Mouse (Mus musculus): Measurements from ENCODE around the gene Itih4.

Gene Itih4

DNA sequence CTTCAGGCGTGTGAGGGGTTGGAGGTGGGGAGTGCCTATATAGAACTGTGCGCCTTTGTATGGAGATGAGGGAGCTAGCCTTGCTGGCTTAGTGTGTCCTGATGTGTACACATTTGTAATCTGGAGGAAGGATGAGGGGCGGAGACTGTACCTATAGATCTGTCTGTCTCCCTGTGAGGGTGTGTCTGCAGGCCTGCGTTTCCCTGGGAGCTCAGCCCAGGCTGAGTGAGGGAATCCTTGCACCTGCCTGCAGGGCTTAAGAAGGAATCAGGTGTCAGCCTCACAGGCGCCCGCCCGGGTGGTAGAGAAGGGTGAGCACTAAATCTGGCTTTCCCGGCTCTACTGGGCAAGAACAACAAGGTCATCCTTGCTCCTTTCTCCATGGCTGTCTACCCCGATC lies 6.5 kb upstream of the Itih4 start:
- peak in 1 of 2 experiments; percentile 47 for DNase-seq

DNA sequence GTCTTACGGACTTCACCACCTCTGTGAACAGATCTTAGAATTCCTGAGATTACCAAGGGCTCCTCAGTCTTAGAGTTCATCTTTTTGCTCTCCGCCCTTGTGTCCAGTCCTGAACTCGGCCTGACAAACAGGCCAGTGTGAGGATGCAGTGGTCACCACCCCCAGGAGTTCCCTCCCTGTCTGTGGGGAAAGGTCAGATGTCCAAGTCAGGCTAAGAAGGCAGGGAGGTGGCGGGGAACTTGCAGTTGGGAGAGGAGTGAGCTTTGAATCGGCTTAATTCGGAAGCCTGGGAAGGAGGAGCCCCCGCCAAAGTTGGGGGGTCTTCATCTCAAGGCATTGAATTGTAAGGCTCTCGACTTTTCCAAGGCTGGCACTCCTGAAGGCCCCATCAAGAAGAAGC lies 6.0 kb upstream of the Itih4 start:
- no peak for DNase-seq

DNA sequence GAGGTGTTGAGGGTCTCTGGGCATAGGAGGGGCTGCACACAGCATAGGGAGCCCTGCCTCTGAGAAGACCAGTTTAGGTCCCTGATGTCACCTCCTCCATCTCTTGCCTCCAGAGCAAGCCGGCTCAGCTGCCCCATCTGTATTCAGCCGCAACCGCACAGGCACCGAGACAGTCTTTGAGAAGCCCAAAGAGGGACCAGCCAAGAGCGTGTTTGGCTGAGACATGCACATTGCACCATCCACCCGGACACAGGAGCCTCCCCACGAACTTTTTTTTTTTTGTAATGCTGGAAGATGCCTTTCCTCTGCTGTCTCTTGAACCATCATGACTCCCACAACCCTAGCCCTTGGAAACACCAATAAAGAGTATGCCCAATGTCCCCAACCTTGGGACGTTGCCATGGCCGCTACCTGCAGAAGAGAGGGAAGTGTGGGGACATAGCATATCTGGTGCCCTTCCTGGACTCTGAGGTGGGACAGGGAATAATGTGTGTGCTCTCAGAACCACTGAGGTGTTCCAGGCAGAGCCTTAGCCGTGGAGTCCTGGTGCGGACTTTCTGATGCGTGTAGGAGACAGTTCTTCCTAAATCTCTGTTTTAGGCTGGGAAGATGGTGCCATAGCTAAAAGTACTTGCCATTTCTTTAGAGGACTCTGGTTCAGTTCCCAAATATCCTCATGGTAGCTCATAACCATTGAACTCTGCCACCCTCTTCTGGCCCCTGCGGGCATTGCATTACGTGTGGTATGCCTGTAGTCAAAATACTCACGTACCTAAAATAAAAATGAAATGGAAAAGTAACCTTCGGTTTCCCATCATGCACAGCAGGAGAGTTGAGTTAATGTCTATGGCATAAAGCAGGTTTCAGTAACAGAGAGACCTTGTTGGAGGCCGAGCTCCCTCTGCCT lies 5.2 kb upstream of the Itih4 start:
- DNase-seq: peak; percentile 84 to 85

DNA sequence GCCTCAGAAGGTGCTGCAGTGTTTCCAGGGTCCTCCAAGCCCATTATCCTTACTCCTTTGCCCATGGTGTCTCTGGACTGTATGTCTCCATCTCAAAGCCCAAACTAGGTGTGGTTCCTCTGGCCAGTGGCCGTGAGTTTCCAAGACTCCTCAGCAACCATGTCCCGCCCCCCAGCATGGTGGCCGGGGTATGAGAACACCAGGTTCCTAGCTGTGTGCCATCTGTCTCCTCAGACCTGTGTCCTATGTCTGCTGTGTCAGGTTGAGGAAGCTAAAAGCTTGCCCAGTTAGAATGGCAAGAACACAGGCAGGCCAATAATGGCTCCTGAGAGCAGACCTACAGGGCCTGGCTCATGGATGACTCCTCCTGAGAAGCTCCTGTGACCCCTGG lies 4.6 kb upstream of the Itih4 start:
- no peak for DNase-seq

DNA sequence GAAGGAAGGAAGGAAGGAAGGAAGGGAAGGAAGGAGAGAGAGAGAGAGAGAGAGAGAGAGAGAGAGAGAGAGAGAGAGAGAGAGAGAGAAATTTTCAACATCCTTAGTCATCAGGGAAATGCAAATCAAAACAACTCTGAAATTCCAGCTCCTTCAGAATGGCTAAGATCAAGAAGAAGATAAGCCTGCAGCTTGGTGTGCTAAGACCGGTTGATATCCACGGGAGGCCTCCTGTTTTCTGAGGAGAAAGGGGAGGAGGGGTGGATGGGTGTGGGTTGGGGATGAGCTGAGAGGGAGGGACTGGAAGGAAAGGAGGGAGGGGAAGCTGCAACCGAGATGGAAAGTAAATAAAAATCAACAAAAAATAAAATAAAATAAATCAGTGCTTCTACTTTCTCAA lies 978 bp upstream of the Itih4 start:
- no peak for DNase-seq

DNA sequence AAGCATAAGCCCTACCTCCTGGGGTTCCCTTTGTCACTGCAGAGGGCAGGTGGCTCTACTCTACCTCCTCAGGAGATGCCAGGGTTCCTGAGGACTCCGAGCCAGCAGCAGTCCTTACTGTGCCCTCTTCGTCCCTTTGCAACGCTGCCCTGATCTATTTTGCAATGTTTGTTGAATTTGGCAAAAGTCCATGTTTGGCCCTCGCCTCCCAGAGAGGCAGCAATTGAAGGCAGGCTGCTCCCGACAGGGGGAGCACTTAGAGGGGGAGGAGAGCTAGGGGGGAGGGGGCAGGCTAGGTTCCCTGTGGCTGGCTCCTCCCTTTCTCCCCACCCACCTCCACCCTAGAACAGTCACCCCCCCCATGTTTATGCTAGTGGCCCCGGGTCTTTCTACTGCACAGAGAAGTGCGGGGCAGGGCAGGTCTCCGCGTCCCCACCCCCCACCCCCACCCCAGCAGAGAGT lies 2.0 kb downstream of the Itih4 start:
- peak; percentile 69 to 77 for DNase-seq

DNA sequence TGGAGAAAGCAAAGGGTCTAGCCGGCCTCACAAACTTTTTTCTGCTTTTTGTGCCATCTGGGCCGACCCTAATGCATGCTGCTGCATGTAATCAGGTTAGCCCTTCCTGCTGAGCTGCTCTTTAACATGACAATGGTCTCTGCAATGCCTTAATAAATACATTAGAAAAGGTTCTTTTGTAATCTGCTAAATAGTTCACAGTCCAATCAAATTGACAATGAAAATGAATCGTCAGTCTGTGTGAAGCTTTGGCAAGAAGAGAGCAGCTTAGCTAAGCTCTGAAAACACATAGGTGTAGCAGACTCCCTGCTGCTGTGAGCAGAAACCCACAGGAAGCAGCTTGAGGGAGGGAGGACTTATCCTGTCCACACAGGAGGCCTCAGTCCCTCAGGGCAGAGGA lies 13.7 kb downstream of the Itih4 start:
- no peak for DNase-seq

DNA sequence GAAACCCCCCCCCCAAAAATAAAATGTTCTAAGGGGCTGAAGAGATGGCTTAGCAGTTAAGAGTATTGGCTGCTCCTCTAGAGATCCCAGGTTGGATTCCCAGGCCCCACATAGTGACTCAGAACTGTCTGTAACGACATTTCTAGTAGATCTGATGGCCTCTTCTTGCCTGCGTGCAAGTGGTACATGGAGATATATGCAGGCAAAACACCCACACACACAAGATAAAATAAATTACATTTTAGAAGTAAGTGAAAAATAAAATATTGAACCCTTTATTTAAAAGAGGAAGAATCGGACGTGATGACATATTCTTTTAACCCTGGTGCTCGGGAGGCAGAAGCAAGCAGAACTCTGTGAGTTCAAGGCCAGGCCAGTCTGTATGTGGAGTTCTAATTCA lies 16.4 kb downstream of the Itih4 start:
- no peak for DNase-seq

DNA sequence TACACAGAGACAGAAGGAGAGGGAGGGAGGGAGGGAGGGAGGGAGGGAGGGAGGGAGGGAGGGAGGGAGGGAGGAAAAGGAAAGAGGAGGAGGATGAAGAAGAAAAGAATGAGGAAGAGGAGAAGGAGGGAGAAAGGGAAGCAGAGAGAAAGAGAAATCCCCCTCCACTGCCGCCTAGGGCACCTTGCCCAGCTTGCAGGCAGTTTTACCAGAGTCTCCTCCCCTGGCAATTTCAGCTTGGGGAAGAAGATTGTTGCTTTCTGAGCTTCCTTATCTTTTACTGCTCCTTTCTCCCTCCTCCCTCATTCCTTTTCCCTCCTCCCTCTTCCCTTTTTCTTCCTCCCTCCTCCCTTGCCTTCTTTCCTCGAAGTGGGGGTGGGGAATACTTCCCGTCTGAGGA lies 16.8 kb downstream of the Itih4 start:
- DNase-seq: no peak

DNA sequence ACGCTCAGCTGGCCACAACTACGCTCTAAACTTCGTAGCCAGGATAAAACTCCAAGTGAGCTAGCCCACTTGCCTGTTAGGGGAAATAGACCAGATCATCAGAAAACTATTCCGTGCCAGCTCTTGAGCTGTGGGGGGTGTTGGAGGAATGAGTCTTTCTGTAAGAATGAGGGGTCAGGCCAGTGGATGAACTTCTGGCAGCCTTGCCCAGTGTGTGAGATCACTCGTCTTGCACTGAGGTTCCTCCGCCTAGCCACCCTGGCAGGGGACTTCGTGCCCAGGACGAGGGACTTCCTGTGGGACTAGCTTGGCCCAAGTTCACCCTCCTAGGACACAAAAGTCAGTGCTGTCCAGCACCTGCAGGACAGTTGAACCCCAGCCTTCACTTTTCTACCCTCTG lies 18.0 kb downstream of the Itih4 start:
- no peak for DNase-seq

DNA sequence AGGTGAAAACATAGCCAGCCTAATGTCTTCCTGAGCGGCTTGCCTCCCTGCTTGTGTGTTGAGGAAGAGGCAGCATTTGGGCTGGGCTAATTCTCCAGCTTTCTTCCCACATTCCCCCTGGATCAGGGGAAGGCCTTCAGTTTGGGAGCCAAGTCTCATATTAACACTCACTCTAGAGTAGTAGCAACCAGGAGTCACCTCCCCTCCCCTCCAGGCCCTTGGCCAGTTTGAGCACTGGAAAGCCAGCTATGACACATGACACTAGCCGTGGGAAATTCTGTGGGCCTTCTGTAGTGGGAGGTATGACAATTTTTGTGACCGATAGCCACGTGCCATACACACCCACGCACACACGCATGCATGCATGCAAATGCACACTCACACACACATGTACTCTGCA lies 19.7 kb downstream of the Itih4 start:
- no peak for DNase-seq

DNA sequence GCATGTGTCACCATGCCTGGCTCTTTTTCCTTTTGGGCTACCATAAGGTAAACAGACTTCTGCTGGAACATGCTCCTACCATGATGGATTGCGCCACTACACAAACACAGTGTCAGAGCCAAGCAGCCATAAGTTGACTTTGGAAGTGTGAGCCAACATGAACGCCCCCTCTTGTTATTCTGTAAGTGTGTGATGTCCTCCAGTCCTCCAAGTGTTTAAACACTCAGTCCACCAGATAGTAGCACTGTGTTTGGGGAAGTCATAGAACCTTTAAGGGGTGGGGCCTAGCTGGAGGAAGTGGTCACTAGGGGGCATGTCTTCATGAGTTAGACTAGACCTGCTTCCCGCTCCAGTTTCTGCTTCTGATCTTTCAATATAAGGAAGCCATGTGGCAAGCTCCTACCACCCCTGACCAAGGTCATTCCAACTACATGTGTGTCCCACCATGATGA lies 21.6 kb downstream of the Itih4 start:
- no peak for DNase-seq

DNA sequence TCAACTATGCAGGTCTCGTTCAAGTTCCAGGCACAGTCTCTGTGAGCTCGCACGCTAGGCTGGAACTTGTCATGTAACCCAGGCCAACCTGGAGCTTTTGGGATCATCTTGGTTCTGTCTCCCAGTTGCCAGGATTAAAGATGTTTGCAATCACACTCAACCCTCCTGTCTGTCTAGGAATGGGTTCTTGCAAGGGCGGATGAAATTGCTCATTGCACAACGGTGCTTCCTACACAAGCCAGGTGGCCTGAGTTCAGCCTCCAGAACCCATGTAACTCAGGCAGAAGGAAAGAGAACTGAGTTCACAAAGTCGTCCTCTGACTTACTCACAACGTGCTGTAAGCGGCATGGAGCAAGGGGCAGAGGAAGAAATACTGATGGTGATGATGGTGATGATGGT lies 24.9 kb downstream of the Itih4 start:
- no peak for DNase-seq

DNA sequence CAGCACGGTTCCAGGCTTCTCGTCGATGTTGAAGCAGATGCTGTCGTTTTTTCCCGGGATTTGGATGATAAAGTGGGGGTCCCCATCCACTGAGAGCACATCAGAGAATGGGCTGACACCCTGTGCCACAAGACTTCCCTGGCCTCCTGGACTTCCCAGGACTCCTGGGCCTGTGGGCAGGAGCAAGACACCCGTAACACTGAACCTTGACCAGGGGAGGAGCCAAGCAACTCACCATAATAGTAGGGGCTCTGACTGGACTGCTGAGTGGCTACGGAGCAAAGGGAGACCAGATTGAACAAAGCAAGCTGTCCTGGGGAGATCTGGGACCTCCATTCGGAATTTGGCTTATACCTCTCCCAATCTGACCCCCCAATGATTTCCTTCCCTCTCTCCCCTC lies 26.4 kb downstream of the Itih4 start:
- peak in 1 of 2 experiments; percentile 26 for DNase-seq

DNA sequence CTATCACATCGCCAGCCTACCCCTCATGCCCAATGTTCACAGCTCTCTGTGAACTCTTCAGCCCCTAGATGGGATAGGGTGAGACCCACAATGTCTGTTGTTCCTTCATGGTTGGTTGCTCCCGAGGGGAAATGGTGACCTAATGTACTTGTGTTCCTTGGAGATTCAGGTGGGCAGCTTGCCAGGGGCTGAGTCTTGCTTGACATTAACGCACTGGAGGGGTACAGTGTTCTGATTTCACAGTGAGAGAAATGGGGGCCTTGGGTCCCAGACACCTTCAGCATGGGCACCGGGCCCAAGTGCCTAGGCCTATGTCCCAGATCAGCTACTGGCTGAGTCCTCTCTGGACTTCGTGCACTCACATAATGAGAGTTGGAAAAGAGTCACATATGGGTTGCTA lies 27.1 kb downstream of the Itih4 start:
- DNase-seq: peak; percentile 49 to 66

DNA sequence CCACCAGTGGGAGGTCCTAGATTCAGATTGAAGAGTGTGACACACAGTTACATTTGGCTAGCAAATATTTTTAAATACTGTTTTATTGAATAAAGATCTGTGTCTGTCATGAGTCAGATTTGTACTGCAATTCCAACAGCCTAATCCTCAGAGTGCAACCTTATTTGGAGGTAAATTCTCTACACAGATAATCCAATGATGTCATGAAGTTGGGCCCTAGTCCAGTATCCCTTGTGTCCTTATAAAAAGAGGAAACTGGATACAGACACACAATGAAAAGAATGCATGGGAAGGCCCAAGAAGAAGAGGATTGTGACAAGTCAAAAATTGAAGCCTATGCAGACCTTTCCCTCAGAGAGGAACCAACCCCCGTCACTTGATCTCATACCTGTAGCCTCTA lies 30.2 kb downstream of the Itih4 start:
- DNase-seq: no peak

DNA sequence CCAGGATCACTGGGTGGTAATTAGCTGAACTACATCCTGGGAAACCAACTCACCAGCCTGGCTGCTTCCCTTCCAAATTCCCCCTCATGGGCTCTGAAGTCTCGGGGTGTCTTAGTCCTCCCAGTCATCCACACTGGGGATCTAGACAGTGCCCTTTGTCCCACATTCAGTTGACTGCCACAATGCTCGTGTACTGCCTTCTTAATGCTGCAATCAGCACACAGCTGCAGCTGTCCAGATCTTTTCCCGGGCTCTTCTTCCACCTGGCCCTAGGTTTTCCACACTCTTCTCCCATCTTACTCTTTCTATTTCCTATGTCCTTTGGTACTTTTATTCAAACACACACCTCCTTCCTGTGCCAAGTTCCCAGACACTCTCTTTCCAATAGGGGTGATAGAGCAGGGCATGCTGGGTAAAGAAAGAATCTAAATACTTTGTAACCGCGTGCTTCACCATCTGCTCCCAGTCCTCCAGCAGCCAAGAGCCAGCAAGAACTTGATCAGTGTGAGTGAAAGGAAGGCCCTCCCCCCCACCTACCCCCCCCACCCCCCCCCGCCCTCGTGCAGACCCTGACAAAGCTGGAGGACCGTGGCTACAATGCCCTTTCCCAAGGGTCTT lies 35.9 kb downstream of the Itih4 start:
- no peak for DNase-seq

DNA sequence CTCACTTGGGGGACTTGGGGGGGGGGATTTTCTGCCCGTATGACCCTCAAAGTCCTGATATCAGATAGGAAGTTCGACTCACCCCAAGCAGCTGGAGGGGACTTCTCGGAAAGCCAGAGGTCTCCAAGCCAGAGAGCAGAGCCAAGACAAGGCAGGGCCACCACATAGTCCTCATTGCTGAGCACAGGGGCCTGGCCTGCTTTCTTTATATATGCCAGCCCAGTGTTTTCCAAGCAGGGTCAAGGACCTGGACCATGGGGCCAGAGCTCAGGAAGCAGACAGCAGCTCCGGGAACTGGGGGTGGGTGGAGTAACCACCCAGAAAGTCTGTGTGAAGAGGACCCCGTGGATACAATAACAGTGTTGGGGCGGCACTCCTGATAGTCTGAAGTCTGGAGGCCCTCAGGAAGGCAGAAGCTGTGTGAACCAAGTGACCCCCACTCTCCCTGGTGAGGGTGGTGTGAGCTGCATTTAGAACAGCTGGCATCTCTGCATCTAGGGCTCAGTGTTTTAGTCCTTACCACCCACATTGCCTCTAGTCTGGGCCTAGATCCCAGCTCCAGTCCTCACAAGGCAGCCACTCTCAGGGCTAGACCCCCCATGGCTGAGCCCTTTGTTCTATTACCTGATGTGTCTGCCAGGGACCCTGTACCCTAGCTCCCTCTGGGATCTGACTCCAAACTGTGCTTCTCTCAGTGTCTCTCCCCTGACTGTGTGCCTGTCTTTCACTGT lies 37.3 kb downstream of the Itih4 start, which contains the start of gene Itih3:
TSS of gene Itih3 (minus strand) at position 386 of the 731 bp plus-strand sequence.
- DNase-seq: peak in 1 of 2 experiments; percentile 5

DNA sequence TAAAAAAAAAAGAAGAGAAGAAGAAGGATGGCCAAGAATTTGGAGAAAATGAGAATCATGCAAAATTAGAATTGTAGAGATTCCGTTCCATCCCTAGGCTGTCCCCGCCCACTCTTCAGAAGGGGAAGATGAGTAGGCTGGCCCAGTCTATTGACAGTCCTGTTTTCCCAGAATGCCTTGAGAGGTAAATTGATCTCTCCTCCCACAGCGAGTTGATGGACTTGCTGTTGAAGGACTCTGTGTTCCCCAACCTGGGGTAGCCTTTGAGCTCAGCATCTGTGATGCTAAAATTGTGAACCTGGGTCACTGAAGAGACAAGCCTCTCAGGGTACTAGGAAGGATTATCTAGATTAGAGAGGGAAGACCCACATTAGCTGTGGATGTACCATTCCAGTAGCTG lies 39.2 kb downstream of the Itih4 start:
- DNase-seq: no peak

DNA sequence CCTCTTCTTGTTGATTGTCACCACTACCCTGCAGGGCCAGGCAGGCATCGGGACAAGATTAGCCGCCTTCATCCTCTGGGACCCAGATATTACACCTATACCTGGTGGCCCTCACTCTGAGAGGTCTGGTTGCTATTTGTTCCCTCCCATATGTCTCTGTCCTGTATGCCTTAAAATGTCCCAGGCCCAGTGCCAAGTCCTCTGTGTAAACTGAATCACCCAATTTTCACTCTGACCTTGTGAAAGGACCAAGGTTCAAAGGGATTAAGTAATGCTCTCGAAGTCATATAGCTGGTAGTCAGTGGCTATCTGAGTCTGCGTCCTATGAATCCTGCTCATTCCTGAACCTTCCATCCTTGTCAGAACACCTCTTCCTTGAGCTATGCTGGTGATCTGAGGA lies 44.1 kb downstream of the Itih4 start:
- DNase-seq: no peak

DNA sequence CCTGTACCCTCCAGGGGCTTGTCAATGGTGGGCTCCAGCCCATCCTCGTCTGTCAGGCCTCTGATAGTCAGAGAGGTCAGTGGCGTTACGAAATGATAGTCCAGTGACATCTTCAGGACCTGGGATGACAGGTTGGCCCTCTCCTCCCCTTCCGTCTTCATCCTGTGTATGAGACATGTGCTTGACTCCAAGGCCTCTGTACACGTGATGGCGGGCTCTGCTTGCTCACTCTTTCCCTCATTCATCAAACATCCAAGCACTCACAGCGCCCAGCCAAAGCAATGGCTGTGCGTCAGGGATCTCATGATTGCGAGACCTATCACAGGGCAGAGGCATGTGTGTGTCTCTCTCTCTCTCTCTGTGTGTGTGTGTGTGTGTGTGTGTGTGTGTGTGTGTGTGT lies 47.1 kb downstream of the Itih4 start:
- no peak for DNase-seq

DNA sequence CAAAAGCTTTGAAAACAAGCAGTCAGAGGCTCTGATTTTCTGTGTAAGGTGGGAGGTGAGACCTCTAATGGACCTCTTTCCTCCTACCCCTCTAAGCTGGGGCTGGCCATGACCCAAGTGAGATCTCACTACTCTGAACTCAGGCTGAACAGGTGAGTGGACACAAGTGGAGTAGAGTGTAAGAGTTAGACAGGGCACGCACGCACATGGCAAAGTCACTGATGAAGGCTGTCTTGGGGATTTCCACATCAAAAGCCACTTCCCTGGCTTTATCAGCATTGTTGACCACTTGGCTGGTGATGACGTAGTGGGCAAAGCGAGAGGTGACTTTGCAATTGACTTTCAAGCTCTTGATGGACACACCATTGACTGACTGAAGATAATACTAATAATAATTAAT lies 56.0 kb downstream of the Itih4 start:
- no peak for DNase-seq

DNA sequence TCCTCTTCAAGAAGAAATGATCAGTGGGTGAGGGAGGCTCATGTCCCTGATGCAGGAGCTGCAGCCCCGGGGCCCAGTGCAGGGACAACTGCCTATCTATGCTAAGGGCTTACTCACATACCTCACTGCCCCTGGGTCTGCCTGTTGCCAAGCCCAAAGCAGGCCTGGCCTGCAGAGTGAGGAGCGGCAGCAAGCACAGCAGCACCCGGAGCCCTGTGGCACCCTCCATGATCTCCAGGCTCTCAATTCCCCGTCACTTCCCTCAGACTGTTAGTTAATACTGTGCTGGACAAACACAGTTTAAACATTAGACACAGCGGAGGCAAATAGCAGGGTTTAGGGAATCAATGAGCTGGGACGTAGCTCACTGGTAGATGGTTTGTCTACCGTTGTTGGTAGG lies 56.8 kb downstream of the Itih4 start, which contains the start of gene Itih1:
TSS of gene Itih1 (minus strand) at position 252 of the 400 bp plus-strand sequence.
- DNase-seq: peak; percentile 10 to 18
